In genomic region chr7:97085291-97085690, GRCm38 (mm10) we compare ENCODE assay signal across 11 mouse cellular contexts. TPM values are rescaled to one million over a fixed set of nuclear protein-coding genes. Genes with fewer than 3 reads are reported as not detected.
DNase-seq lines count a peak whose midpoint lies in the region; ATAC-seq and TF ChIP-seq lines count a peak whose summit lies in the region.
"Had no signal": no experiment of that assay in that cellular context is flagged by ENCODE, and none has a peak within 500 bp of the region (broad histone marks: within the 10 kb centered on the region; RNA-seq: fewer than 3 reads in every experiment).

No protein-coding gene starts in this region.

- no peak overlapping the region for H3K4me2 ChIP-seq in heart, postnatal 0 days (ENCODE audit: low read depth, low read length)
- H3K4me2 ChIP-seq in heart, embryonic 12.5 days: no peak overlapping the region
- no peak overlapping the region for H3K4me2 ChIP-seq in midbrain, embryonic 14.5 days (ENCODE audit: low read length)
- H3K4me2 ChIP-seq in midbrain, embryonic 15.5 days: no peak overlapping the region
- no peak overlapping the region for H3K4me2 ChIP-seq in intestine, embryonic 16.5 days (ENCODE audit: low read depth, low read length)
- H3K4me2 ChIP-seq: forebrain, embryonic 12.5 days had no signal

- no peaks in the 10 kb centered on the region for H3K27me3 ChIP-seq in heart, postnatal 0 days (ENCODE audit: control insufficient read depth, insufficient read depth, low read length)
- no peaks in the 10 kb centered on the region for H3K27me3 ChIP-seq in heart, embryonic 12.5 days (replicated peaks)
- H3K27me3 ChIP-seq in midbrain, embryonic 14.5 days (ENCODE audit: control insufficient read depth, insufficient read depth, low read length): no peaks in the 10 kb centered on the region
- no peaks in the 10 kb centered on the region for H3K27me3 ChIP-seq in midbrain, embryonic 10.5 days (ENCODE audit: low read depth, poor library complexity, severe bottlenecking)
- no peaks in the 10 kb centered on the region for H3K27me3 ChIP-seq in midbrain, embryonic 15.5 days (replicated peaks)
- no peaks in the 10 kb centered on the region for H3K27me3 ChIP-seq in intestine, embryonic 16.5 days (replicated peaks; ENCODE audit: control insufficient read depth, insufficient read depth, low read length)

- peak; percentile 58 for DNase-seq in heart, postnatal 0 days (ENCODE audit: low spot score)
- DNase-seq in midbrain, embryonic 14.5 days: peak; percentile 76
- no peak for DNase-seq in midbrain, embryonic 10.5 days (ENCODE audit: low spot score)
- DNase-seq in brain, embryonic 14.5 days (ENCODE audit: low read depth): peak; percentile 84
- peak; percentile 79 for DNase-seq in retina, embryonic 14.5 days (ENCODE audit: low spot score)
- DNase-seq: adrenal gland, postnatal 14 days had no signal

- H3K9ac ChIP-seq in heart, postnatal 0 days (replicated peaks; ENCODE audit: low read depth, low read length): no peak overlapping the region
- no peak overlapping the region for H3K9ac ChIP-seq in heart, embryonic 12.5 days
- H3K9ac ChIP-seq in midbrain, embryonic 14.5 days (replicated peaks; ENCODE audit: low read length): no peak overlapping the region
- no peak overlapping the region for H3K9ac ChIP-seq in midbrain, embryonic 15.5 days
- no peak overlapping the region for H3K9ac ChIP-seq in intestine, embryonic 16.5 days (ENCODE audit: low read depth, low read length)
- H3K9ac ChIP-seq: forebrain, embryonic 12.5 days had no signal

- peaks cover 4% of the 10 kb centered on the region; the same call in 1 of the 2 replicates for H3K4me1 ChIP-seq in heart, postnatal 0 days (ENCODE audit: control insufficient read depth, insufficient read depth)
- peaks cover 19% of the 10 kb centered on the region for H3K4me1 ChIP-seq in heart, embryonic 12.5 days (replicated peaks)
- H3K4me1 ChIP-seq in midbrain, embryonic 14.5 days (ENCODE audit: control insufficient read depth, insufficient read depth, low read length): peaks cover 10% of the 10 kb centered on the region; the same call in 1 of the 2 replicates
- peaks cover 19% of the 10 kb centered on the region for H3K4me1 ChIP-seq in midbrain, embryonic 10.5 days
- peaks cover 17% of the 10 kb centered on the region for H3K4me1 ChIP-seq in midbrain, embryonic 15.5 days
- H3K4me1 ChIP-seq in intestine, embryonic 16.5 days (ENCODE audit: control insufficient read depth, insufficient read depth, low read length): peaks cover 17% of the 10 kb centered on the region

- 15% methylated on average over 4 of the region's 4 CpGs for WGBS in heart, postnatal 0 days
- WGBS in heart, embryonic 12.5 days: 20% methylated on average over 4 of the region's 4 CpGs
- WGBS in midbrain, embryonic 14.5 days: 12% methylated on average over 4 of the region's 4 CpGs
- WGBS in midbrain, embryonic 10.5 days: 20% methylated on average over 4 of the region's 4 CpGs
- WGBS in midbrain, embryonic 15.5 days: 12% methylated on average over 4 of the region's 4 CpGs
- 14% methylated on average over 4 of the region's 4 CpGs for WGBS in intestine, embryonic 16.5 days

- TF ChIP-seq POLR2A in brain, embryonic 14.5 days (IDR thresholded peaks at IDR 0.05; ENCODE audit: borderline replicate concordance, extremely low read depth, insufficient read depth, insufficient read length, poor library complexity, severe bottlenecking): no peak

- TF ChIP-seq EP300 in heart, postnatal 0 days (IDR thresholded peaks at IDR 0.05; ENCODE audit: low read depth): no peak

- no peak overlapping the region for H3K4me3 ChIP-seq in heart, postnatal 0 days (ENCODE audit: low read depth, low read length)
- H3K4me3 ChIP-seq in heart, embryonic 12.5 days: no peak overlapping the region
- no peak overlapping the region for H3K4me3 ChIP-seq in midbrain, embryonic 14.5 days (replicated peaks; ENCODE audit: low read depth, low read length)
- H3K4me3 ChIP-seq in midbrain, embryonic 10.5 days: no peak overlapping the region
- no peak overlapping the region for H3K4me3 ChIP-seq in midbrain, embryonic 15.5 days
- no peak overlapping the region for H3K4me3 ChIP-seq in intestine, embryonic 16.5 days (ENCODE audit: low read length)
- H3K4me3 ChIP-seq: forebrain, embryonic 12.5 days had no signal

- TF ChIP-seq CTCF in heart, postnatal 0 days (IDR thresholded peaks at IDR 0.05; ENCODE audit: low read depth): peak; percentile 52
- TF ChIP-seq CTCF in brain, embryonic 14.5 days (IDR thresholded peaks at IDR 0.05; ENCODE audit: borderline replicate concordance, extremely low read depth, insufficient read depth, insufficient read length): no peak

- ATAC-seq in heart, postnatal 0 days (ENCODE audit: insufficient read depth, low read depth): no peak
- ATAC-seq in heart, embryonic 12.5 days (ENCODE audit: insufficient number of reproducible peaks, low FRiP score): no peak
- no peak for ATAC-seq in midbrain, embryonic 14.5 days (ENCODE audit: low FRiP score, low TSS enrichment)
- no peak for ATAC-seq in midbrain, embryonic 15.5 days (replicated peaks)
- no peak for ATAC-seq in intestine, embryonic 16.5 days

- H3K36me3 ChIP-seq in heart, postnatal 0 days (replicated peaks; ENCODE audit: control insufficient read depth, insufficient read depth, low read length): no peaks in the 10 kb centered on the region
- peaks cover 4% of the 10 kb centered on the region; the same call in 1 of the 2 replicates for H3K36me3 ChIP-seq in heart, embryonic 12.5 days
- no peaks in the 10 kb centered on the region for H3K36me3 ChIP-seq in midbrain, embryonic 14.5 days (ENCODE audit: control insufficient read depth, insufficient read depth, low read length)
- H3K36me3 ChIP-seq in midbrain, embryonic 10.5 days: no peaks in the 10 kb centered on the region
- no peaks in the 10 kb centered on the region for H3K36me3 ChIP-seq in midbrain, embryonic 15.5 days (replicated peaks)
- H3K36me3 ChIP-seq in intestine, embryonic 16.5 days (ENCODE audit: control insufficient read depth, insufficient read depth, low read length): no peaks in the 10 kb centered on the region
- H3K36me3 ChIP-seq: forebrain, embryonic 12.5 days had no signal

- no peak overlapping the region for H3K27ac ChIP-seq in heart, postnatal 0 days (ENCODE audit: low read depth)
- no peak overlapping the region for H3K27ac ChIP-seq in heart, embryonic 12.5 days (ENCODE audit: poor library complexity, severe bottlenecking)
- H3K27ac ChIP-seq in midbrain, embryonic 14.5 days (replicated peaks; ENCODE audit: low read depth, low read length): no peak overlapping the region
- H3K27ac ChIP-seq in midbrain, embryonic 10.5 days (replicated peaks): no peak overlapping the region
- no peak overlapping the region for H3K27ac ChIP-seq in midbrain, embryonic 15.5 days
- no peak overlapping the region for H3K27ac ChIP-seq in intestine, embryonic 16.5 days (ENCODE audit: low read length)
- H3K27ac ChIP-seq: forebrain, embryonic 12.5 days; macrophage had no signal

- no peaks in the 10 kb centered on the region for H3K9me3 ChIP-seq in heart, postnatal 0 days (replicated peaks; ENCODE audit: control insufficient read depth, low read length)
- H3K9me3 ChIP-seq in heart, embryonic 12.5 days (replicated peaks): no peaks in the 10 kb centered on the region
- no peaks in the 10 kb centered on the region for H3K9me3 ChIP-seq in midbrain, embryonic 14.5 days (ENCODE audit: control insufficient read depth, low read length)
- no peaks in the 10 kb centered on the region for H3K9me3 ChIP-seq in midbrain, embryonic 10.5 days (replicated peaks)
- H3K9me3 ChIP-seq in midbrain, embryonic 15.5 days: no peaks in the 10 kb centered on the region
- H3K9me3 ChIP-seq in intestine, embryonic 16.5 days (ENCODE audit: control insufficient read depth, low read length): no peaks in the 10 kb centered on the region
- H3K9me3 ChIP-seq: forebrain, embryonic 12.5 days had no signal

RNA-seq across cellular contexts. Expression of gene Gab2, which starts 3.9 kb away (rescaled TPM):
- 13.4 and 20.9 TPM in 2 replicates for total RNA-seq in heart, postnatal 0 days (2014; rRNA removed; ENCODE audit: low replicate concordance)
- 4.3 and 4.9 TPM in 2 replicates for polyA plus RNA-seq in heart, postnatal 0 days (2015; fragmentation: Nextera tagmentation; extraction: Ambion mirVana)
- 10.9 and 11.5 TPM in 2 replicates for polyA plus RNA-seq in heart, embryonic 12.5 days (2016; fragmentation: Nextera tagmentation; extraction: Ambion mirVana)
- 15.4 and 17.9 TPM in 2 replicates for polyA plus RNA-seq in midbrain, embryonic 14.5 days (2014; fragmentation: Nextera tagmentation; extraction: Ambion mirVana)
- 7.1 and 9.1 TPM in 2 replicates for polyA plus RNA-seq in midbrain, embryonic 10.5 days (2016; fragmentation: Nextera tagmentation; extraction: Ambion mirVana)
- polyA plus RNA-seq in brain, embryonic 14.5 days (2012; rRNA removed): 26.6 and 33.8 TPM in 2 replicates
- polyA plus RNA-seq in midbrain, embryonic 15.5 days (2015; fragmentation: Nextera tagmentation; extraction: Ambion mirVana): 22.3 and 23.3 TPM in 2 replicates
- 5.4 and 6.0 TPM in 2 replicates for polyA plus RNA-seq in intestine, embryonic 16.5 days (2015; fragmentation: Nextera tagmentation; extraction: Ambion mirVana)
